Mouse (Mus musculus): ENCODE results near the gene Maats1.

The Maats1 gene

DNA sequence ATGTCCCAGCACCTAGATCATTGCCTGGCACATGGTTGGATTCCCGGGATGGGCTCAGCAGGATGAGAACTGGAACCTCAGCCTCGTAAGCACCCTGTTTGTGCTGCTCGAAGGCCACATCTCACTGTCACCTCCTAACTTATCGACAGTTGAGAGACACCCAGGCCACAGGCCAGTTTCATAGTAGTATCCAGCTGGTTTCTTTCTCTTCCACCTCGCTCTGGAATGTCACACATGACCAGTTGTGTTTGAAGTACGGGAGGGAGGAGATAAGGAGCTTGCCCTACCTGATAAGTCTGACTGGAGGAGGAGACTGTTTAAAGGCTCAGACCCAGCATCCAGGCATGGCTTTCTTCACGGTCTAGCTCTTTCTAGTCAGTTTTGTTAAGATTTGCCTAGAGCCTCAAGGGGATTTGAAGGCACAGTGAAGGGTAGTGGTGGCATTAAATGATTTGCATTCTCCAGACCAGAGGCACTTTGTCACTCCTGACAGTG lies 8.5 kb upstream of the Maats1 start:
- in situ Hi-C loops (cut with MboI; ENCODE audit: low sequenced_read_pairs): no loop called here

DNA sequence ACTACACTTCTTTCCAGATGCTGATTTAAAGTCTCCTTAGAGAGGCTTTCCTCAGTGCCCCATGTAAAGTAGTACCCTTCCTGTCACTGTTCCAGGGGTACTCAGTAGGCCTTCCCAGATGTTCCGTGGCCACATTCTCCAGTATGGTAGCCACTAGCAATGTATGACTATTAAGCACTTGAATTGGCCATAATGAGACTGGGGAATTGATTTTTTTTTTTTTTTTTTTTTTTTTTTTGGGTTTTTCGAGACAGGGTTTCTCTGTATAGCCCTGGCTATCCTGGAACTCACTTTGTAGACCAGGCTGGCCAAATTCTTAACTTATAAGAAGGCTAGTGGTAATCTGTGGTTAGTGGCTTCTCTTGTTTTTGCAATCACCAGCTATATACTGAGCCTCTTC lies 7.9 kb upstream of the Maats1 start:
- in situ Hi-C loops (cut with MboI; ENCODE audit: low sequenced_read_pairs): loop anchor here (10.0 to 25.0 kb wide), 4 partner anchors 115 to 462 kb away; partner anchors contain the start of genes B4galt4 and Upk1b

DNA sequence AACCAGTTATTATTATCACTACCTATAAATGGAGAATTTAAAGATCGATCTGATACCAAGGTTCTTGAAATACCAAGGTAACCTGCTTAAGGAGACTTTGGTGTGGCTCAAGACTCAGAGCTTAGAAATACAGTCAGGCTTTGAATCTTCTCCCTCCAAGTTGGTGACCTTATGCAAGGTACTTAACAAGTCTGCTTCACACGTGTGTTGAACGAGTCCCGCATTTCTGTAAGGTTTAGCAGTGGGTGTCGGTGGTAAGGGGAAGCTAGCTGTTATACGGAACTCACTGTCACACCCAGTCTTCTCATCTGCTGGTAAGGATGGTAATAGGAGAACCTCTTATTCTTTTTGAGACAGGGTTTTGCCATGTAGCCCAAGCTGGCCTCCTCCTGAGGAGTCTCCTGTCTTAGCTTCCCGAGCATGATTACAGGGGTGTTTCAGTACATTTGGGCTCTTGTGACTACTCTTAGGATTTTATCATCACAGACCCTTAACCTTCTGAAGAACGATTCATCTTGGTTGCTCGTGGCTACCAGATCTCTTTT lies 6.3 kb upstream of the Maats1 start:
- in situ Hi-C loops (cut with MboI; ENCODE audit: low sequenced_read_pairs): loop anchor here (10.0 to 25.0 kb wide), 4 partner anchors 117 to 464 kb away; partner anchors contain the start of genes B4galt4 and Upk1b

DNA sequence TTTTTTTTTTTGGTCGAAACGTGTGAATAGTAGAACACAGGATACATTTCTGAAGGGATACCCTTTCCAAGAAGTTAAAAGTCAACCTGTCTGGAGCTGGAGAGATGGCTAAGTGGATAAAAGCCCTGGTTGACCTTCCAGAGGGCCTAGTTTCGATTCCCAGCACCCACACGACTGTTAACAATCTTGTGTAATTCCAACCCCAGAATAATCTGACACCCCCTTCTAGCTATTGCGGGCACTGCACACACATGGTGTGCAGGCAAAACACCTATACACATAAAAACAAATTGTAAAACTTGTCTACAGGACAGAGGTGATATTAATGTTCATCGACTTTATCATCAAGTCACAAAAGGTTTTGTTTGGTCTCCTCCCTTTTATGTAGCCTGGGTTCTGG lies 5.6 kb upstream of the Maats1 start:
- in situ Hi-C loops (cut with MboI; ENCODE audit: low sequenced_read_pairs): loop anchor here (10.0 to 25.0 kb wide), 4 partner anchors 117 to 465 kb away; partner anchors contain the start of genes B4galt4 and Upk1b

DNA sequence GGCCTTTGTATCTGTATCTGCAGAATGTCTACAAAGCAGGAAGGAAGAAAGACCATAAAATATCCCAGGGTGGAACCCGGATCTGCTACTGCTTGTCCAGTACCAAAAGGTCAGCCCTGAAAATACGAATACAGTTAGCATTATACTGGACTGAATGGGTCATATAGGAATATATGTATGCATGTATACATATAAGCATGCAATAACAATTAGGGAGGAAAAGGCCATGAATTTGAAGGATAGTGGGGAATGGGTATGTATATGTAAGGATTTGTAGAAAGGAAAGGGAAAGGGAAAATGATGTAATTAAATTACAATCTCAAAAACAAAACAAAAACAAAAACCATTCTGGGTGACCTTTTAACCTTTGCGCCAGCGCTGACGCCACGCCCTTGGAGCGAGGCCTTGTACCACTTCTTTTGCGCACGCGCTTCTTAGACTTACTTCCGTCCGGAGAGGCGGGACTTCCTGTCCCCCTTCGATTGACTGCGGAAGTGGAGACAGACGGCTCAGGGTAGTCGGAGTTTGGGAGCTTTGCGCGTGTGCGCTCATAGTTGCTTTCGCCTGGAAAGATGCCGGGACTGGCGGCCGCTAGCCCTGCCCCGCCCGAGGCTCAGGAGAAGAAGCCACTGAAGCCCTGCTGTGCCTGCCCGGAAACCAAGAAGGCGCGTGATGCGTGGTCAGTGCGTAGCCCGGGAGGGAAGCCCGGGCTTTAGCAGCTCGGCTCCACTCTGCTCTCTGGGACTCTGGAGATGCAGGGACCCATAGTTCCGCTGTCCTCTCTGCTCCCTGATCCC lies 4.8 kb upstream of the Maats1 start, which contains the start of the genes Cox17 and Gm21987:
TSS of gene Cox17 (plus strand) at position 463 of the 797 bp plus-strand sequence.
TSS of gene Gm21987 (plus strand) at position 512 of the 797 bp plus-strand sequence.
- in situ Hi-C loops (cut with MboI; ENCODE audit: low sequenced_read_pairs): loop anchor here (10.0 to 25.0 kb wide), 4 partner anchors 118 to 466 kb away; partner anchors contain the start of genes B4galt4 and Upk1b

DNA sequence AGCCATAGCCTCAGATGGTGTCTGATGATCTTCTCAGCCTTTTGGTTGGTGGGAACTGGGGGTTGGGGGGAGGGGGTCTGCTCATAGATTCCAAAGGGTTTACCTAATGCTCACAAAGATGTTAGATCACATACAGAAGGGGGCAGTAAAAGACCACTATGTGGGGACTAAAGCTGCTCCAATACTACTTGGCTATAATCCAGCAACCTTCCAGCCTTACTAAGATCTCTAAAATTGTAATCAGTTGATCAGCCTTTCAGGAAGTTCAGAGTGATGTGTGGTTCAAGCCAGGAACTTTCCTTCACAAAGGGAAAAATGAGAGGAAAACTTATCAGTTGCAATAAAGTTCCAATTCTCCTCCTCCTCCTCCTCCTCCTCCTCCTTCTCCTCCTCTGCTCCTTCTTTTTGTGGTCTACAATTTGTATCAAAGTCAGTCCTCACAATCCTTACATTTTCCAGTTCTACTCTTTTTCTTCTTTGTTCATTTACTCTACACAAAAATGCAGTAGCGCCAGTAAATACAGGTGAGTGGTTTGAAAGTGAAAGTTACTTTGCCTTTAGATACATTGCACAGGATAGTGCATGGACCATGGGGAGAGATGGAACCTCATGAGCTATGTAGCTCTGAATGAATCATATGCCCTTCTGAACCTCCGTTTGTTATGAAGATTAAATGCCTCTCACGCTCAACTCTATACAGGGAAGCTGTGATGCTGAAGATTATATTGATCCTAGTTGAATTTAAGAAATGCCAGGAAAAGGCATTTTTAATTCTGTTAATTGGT lies 3.2 kb upstream of the Maats1 start:
- in situ Hi-C loops (cut with MboI; ENCODE audit: low sequenced_read_pairs): loop anchor here (10.0 to 25.0 kb wide), 4 partner anchors 120 to 467 kb away; partner anchors contain the start of genes B4galt4 and Upk1b

DNA sequence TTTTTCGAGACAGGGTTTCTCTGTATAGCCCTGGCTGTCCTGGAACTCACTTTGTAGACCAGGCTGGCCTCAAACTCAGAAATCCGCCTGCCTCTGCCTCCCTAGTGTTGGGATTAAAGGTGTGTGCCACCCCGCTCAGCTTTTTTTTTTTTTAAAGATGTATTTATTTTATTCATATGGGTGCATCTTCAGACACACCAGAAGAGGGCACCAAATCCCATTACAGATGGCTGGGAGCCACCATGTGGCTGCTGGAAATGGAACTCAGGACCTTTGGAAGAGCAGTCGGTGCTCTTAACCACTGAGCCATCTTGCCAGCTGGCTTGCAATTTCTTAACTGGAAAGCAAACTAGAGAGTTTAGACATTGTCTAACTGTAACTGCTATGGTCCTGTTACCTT lies 3.9 kb downstream of the Maats1 start:
- in situ Hi-C loops (cut with MboI; ENCODE audit: low sequenced_read_pairs): loop anchor here (25.0 kb wide), 2 partner anchors 399 to 474 kb away; partner anchors contain the start of genes B4galt4 and Upk1b

DNA sequence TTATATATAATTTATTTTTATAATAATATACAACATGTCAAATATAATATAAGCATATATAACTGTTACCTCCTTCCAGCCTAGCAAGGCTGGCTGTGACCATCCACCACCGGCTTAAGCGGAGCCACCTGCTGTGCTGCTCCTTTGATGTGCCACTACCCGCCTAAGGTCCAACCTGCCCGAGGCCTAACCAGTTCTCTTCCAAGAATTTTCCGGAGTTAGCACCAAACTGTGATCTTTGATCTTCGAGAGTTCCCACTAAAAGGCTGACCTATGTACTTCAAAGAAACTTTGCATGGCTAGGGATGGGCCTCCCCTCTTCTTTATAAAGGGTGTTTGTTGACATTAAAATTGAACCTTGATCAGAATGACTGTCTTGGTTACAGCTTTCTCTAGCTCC lies 7.5 kb downstream of the Maats1 start:
- in situ Hi-C loops (cut with MboI; ENCODE audit: low sequenced_read_pairs): loop anchor here (25.0 kb wide), 2 partner anchors 403 to 478 kb away; partner anchors contain the start of genes B4galt4 and Upk1b

DNA sequence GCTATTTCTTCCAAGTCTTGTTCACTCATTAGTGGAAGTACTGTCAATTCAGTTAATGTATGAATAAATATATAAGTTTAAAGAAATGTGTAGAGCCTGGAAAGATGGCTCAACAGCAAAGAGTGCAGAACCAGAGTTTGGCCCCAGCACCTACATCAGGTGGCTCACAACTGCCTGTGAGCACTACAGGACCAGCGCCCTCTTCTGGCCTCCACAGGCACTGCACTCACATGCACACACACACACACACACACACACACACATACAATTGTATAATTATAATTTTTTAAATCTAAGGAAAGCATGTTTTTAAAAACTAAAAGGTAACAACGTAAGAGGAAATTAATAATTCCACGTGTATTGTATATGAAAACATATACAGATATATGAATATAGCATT lies 12.6 kb downstream of the Maats1 start:
- in situ Hi-C loops (cut with MboI; ENCODE audit: low sequenced_read_pairs): loop anchor here (25.0 kb wide), 2 partner anchors 408 to 483 kb away; partner anchors contain the start of genes B4galt4 and Upk1b

DNA sequence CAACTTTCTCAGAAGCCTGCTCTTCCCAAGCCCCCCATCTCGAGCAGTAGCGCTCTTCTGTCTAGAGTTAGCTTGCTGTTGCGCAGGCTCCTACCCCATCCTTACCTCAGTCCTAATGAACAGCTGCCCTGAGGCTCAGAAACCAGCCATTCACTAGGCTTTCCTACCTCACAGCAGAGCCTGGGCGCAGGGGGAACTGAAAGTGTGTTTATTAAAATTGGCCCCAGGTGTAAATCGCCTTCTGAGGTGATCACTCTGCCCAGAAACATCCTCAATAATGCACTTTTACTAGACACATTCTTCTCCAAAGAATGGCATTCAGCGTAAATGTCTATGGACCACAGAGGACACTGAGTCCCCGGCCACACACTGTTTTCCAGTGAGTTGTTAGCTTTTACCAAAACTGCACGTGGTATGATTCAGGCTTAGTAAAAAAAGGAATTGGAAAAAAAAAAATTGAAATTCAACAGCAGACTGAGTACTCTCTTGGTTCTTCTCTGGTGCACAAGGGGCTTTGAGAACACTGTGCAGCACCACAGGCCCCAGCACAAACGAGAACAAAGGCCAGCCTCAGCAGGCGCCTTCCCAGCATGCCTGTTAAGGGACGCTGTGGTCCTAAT lies 15.1 kb downstream of the Maats1 start:
- in situ Hi-C loops (cut with MboI; ENCODE audit: low sequenced_read_pairs): loop anchor here (25.0 kb wide), 2 partner anchors 410 to 485 kb away; partner anchors contain the start of genes B4galt4 and Upk1b

DNA sequence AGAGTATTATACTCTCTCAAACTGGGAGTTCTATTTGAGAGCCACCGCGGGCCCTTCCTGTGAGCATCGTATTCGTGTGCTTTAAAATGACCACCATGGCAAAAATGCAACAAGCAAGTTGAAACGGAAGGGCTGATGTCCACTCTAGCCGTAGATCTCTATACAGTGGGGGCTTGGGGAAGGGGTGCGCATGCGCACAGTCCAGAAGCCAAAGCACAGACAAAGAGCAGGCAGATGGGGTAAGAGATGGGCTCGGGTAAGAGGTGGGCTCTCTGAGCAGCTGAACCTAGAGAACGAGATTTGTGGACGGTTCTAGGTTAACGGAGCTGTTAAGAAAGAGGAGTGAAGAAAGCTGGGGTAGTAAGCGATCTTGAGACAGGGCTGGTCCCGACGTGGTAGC lies 17.6 kb downstream of the Maats1 start:
- in situ Hi-C loops (cut with MboI; ENCODE audit: low sequenced_read_pairs): no loop called here

DNA sequence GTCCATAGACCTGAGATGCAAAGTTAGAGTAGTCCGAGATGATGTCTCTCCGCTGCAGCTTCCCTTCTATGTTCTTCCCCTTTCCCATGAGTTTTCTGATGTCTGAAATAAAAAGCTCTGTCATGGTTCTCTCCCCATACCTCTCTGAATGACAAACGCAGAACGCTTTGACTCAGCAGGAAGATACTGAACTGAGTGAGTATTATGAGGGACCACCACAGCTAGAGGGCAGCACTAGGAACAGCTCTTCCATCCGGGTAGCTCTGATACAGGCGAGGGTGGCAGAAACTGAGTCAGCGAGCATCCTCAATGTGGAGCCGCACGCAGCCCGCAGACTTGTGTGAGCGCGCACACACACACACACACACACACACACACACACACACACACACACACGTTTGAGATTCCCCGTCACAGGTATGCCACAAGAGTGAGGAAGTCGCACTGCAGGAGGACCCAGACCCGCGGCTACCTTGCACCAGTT lies 20.4 kb downstream of the Maats1 start:
- in situ Hi-C loops (cut with MboI; ENCODE audit: low sequenced_read_pairs): no loop called here

DNA sequence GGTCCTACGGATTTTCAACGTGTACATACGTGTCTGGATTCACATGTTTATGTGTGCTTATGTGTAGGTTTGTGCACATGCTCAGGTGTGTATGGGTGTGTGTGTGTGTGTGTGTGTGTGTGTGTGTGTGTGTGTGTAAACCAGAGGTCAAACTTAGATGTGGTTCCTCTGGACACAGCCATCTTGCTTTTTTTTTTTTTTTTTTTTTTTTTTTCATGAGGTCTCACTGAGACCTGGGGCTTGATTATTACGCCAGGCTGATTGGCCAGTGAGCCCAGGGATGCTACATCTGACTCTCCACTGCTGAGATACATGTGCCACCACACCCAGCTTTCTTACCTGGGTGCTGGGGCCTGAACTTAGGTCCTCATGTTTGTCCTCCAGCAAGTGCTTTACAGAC lies 22.9 kb downstream of the Maats1 start:
- in situ Hi-C loops (cut with MboI; ENCODE audit: low sequenced_read_pairs): no loop called here

DNA sequence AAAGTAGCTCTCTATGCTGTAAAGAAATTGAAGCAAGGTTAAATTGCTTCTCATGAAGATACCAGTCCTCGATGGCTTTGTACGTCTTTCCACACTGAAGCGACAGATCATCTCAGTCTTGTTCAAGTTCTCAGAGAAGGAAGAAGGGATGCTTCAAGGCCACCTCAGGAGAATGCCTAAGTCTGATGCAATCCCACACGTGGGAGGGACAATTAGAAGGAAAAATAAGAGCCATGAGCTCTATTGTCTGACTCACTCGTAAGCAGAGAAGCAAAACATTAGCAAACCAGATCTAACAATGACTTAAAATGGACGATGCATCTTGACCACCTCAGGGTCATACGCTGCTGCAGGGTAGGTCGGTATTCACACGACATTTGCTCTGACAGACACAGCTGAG lies 23.5 kb downstream of the Maats1 start:
- in situ Hi-C loops (cut with MboI; ENCODE audit: low sequenced_read_pairs): no loop called here

DNA sequence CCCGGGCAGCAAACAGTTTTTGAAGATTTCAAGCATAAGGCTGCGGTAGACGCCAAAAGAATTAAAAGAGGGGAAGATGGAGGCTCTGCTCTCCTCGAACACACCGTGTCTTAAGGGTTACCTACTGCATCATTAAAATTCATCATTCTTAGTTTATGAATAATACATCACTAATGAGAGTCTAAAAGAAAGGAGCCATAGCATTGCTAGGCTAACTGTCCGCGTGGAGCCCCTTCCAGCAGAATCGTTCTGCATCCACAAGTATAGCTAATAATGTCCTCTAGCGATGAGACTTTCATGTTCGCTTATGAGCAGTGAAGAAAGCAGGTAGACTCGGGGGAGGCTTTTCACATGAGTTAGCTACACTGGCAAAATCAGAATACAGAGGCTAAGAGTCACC lies 33.7 kb downstream of the Maats1 start:
- in situ Hi-C loops (cut with MboI; ENCODE audit: low sequenced_read_pairs): no loop called here

DNA sequence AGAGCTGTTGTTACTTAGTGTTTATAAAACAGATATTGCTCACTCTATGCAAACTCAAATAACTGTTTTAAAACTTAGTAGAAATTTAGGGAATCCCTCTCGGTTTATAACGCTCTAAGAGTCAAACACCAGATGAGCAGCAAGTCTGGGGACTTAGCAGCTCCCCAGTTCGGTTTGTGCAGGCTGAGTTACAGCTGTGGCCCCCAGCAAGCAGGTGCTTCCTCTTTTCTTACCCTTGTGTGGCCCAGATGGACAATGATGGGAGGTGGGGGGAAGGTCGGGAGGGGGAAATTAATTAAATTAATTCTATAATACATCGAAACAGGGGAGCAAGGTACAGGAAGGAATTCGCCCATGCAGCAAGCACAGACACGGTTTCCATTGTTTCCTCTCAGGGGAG lies 34.3 kb downstream of the Maats1 start:
- in situ Hi-C loops (cut with MboI; ENCODE audit: low sequenced_read_pairs): no loop called here

DNA sequence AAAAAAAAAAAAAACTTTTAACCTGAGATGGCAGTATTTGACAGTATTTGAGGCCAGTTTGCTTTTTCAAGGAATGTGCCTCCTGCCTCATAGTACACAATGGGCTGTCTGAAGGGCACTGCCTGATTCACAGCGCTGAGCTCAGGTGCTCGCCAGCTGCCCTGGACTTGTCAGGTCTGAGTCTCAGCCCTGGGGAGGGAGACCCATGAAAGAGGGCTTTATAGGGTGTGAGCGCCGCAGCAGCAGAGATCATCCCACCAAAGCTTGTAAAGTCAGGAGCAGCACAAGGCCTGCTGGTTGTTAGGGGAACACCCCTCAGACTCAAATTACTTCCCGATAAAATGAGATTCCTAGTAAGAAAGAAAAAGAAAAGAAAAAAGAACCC lies 34.7 kb downstream of the Maats1 start:
- in situ Hi-C loops (cut with MboI; ENCODE audit: low sequenced_read_pairs): no loop called here

DNA sequence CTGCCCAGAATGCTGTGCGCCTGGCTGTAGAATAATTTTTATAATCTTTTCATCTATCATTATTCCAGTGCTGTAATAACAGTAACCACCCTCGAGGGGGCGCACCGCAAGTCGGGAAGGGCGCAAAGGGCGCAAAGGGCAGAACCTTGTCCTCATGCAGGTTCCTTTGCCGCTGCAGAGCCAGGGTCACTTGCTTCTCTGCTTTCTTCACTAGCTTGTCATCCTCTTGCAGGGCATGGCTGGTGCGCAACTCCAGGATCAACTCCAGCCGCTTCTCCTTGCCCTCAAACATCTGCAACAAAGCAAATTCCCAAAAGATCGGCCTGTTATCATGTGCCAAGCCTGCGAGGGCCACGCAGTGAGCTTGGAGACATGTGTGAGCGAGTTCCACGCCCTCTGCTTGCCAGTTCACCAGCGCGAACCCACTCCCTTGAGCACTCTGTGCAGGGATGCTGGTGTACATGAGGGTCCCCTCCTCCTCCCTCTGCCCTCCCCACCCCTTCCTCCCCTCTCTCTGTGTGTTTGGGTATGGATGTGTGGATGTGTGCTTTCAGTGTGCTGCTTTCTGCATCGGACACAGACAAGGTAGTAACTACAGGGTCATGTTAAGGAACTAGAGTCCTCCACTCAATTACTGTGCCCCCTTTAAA lies 35.2 kb downstream of the Maats1 start:
- in situ Hi-C loops (cut with MboI; ENCODE audit: low sequenced_read_pairs): no loop called here

DNA sequence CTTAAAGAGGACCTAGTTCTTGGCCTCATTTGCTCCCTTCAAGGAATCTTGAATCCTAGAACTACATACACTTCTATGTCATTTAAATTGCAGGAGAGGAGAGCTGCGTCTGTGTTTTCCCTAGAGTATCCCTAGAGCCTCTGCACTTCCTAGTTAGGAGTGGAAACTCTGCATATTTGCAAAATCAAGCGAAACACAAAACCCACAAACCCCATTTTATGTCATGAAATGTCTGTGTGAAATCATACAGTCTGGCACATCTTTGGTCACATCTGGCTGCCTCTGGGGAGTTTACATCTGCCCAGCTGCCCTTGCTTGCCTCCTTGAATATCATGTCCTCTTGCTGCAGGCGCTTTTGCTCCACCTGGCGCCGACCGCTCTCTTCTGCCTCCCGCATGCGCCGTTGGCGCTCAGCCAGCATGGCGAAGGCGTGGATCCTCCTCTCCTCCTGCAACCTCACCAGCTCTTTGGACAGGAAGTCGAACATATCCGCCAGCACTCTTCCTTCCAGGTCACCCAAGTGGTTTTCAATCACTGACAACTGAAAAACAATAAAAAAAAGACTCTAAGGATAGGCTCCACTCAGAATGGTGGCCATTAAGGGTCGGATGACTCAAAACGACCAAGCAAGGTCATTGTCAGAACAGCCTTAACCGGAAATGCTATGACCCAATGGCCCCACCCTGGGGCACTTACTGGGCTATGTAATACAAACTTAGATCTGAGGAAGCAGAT lies 37.3 kb downstream of the Maats1 start:
- in situ Hi-C loops (cut with MboI; ENCODE audit: low sequenced_read_pairs): no loop called here

All from CH12F3 (cell line).